Mouse (Mus musculus): ENCODE data around the gene Dact1. TPM values are rescaled to one million over a fixed set of nuclear protein-coding genes. Genes with fewer than 3 reads are reported as not detected.
A peak's percentile ranks its signal among the peaks of the same experiment; 100 is the strongest.

Gene Dact1
- polyA plus RNA-seq, 1 experiment from 2014 or later, result 4.0 TPM

- 51% methylated on average over 8 of the region's 8 CpGs for WGBS
- Histone ChIP-seq H3K4me1 (ENCODE audit: insufficient read depth, low read depth, low read length) (peaks cover 3% of the 10 kb centered on the region; the same call in 1 of the 2 replicates), H3K4me3 (ENCODE audit: low read depth, low read length) (no peak overlapping the region), H3K9me3 (ENCODE audit: low read length) (no peaks in the 10 kb centered on the region), H3K36me3 (ENCODE audit: insufficient read depth, low read length) (no peaks in the 10 kb centered on the region), H3K9ac (replicated peaks; ENCODE audit: low read depth) (no peak overlapping the region), H3K27ac (ENCODE audit: low read length) (no peak overlapping the region), H3K27me3 (replicated peaks; ENCODE audit: insufficient read depth, low read length) (no peaks in the 10 kb centered on the region), H3K4me2 (replicated peaks; ENCODE audit: low read depth, low read length) (no peak overlapping the region)
- ATAC-seq, result no peak
- TF ChIP-seq CTCF (IDR thresholded peaks at IDR 0.05), result no peak
- TF ChIP-seq EP300 (IDR thresholded peaks at IDR 0.05), result no peak
- DNase-seq (ENCODE audit: low spot score), result no peak
These were observed 12.7 kb upstream of the Dact1 start for GRCm38 (mm10) chr12:71296849-71297535.

GRCm38 (mm10) chr12:71310068-71310931, 616 bp downstream of the Dact1 start:
- Histone ChIP-seq H3K4me1 (ENCODE audit: insufficient read depth, low read depth, low read length) (no peaks in the 10 kb centered on the region), H3K4me3 (ENCODE audit: low read depth, low read length) (peak overlapping the region; percentile 75), H3K36me3 (ENCODE audit: insufficient read depth, low read length) (no peaks in the 10 kb centered on the region), H3K9me3 (ENCODE audit: low read length) (no peaks in the 10 kb centered on the region), H3K27me3 (replicated peaks; ENCODE audit: insufficient read depth, low read length) (no peaks in the 10 kb centered on the region), H3K4me2 (replicated peaks; ENCODE audit: low read depth, low read length) (peak overlapping the region; percentile 99), H3K9ac (replicated peaks; ENCODE audit: low read depth) (peak overlapping the region; percentile 50), H3K27ac (ENCODE audit: low read length) (peak overlapping the region; percentile 54; the same call in 1 of the 2 replicates)
- TF ChIP-seq EP300 (IDR thresholded peaks at IDR 0.05) (no peak), CTCF (IDR thresholded peaks at IDR 0.05) (peak; percentile 13; the same call in 1 of the 2 replicates)
- WGBS, result 2% methylated on average over 47 of the region's 56 CpGs
- ATAC-seq (peak; percentile 55), DNase-seq (ENCODE audit: low spot score) (peak; percentile 10)

DNA sequence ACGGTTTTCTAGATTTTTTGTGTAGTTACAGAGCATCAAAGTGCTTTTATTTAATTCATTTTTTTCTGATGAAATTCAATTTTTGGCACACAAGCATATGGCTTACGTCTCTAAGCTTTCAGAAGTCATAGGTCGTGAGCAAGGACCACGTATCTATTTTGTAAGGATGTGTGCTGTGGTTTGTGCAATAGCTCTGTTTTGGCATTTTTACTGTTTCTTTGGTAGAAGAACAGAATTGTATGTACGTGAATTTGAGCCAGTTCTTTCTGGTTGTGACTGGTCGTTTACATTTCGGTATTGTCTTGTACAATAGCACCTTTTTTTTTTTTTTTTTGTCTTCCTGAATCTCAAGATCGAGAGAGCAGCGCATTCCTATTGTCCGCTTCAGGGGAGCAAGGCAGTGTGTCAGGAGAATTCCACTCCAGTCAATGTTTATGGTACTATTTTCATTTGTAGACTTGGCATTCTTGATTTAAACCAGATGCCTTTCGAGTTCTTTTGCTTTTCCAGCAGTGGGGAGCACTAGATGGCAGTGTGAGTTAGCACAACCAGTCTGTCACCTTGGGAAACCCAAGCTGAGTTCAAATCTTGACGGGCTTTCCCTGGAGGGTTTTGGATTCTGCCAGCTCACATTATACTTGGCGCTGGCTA, 1.7 kb downstream of the Dact1 start:
- no peaks in the 10 kb centered on the region for H3K9me3 ChIP-seq (ENCODE audit: low read length)
- no peak overlapping the region for H3K9ac ChIP-seq (replicated peaks; ENCODE audit: low read depth)
- TF ChIP-seq CTCF (IDR thresholded peaks at IDR 0.05) (peak; percentile 70), EP300 (IDR thresholded peaks at IDR 0.05) (peak; percentile 12; the same call in 1 of the 2 replicates)
- DNase-seq (ENCODE audit: low spot score), result peak; percentile 79
- H3K27ac ChIP-seq (ENCODE audit: low read length), result no peak overlapping the region
- peak overlapping the region; percentile 99 for H3K4me2 ChIP-seq (replicated peaks; ENCODE audit: low read depth, low read length)
- 6% methylated on average over 13 of the region's 13 CpGs for WGBS
- peak; percentile 18; the same call in 1 of the 2 replicates for ATAC-seq
- no peaks in the 10 kb centered on the region for H3K36me3 ChIP-seq (ENCODE audit: insufficient read depth, low read length)
- H3K27me3 ChIP-seq (replicated peaks; ENCODE audit: insufficient read depth, low read length), result no peaks in the 10 kb centered on the region
- no peaks in the 10 kb centered on the region for H3K4me1 ChIP-seq (ENCODE audit: insufficient read depth, low read depth, low read length)
- H3K4me3 ChIP-seq (ENCODE audit: low read depth, low read length), result peak overlapping the region; percentile 75; the same call in 1 of the 2 replicates

DNA sequence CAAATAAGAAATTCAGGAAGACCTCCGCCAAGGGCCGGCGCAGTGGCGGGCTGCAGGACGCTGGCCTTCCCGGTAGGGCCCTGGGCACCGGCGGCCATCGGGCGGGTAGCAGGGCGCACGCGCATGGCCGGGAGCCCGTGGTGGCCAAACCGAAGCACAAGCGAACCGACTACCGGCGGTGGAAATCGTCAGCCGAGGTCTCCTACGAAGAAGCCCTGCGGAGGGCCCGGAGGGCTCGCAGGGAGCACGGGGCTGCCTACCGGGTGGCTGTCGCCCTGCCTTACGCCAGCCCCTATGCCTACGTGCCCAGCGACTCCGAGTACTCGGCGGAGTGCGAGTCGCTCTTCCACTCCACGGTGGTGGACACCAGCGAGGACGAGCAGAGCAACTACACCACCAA, 8.6 kb downstream of the Dact1 start:
- no peak overlapping the region for H3K4me2 ChIP-seq (replicated peaks; ENCODE audit: low read depth, low read length)
- H3K4me3 ChIP-seq (ENCODE audit: low read depth, low read length), result no peak overlapping the region
- H3K27me3 ChIP-seq (replicated peaks; ENCODE audit: insufficient read depth, low read length), result no peaks in the 10 kb centered on the region
- no peak for ATAC-seq
- H3K9ac ChIP-seq (replicated peaks; ENCODE audit: low read depth), result no peak overlapping the region
- H3K9me3 ChIP-seq (ENCODE audit: low read length), result 0 out of 2 replicates have a peak, but pooled peaks cover 4% of the 10 kb centered on the region
- 91% methylated on average over 39 of the region's 40 CpGs for WGBS
- H3K4me1 ChIP-seq (ENCODE audit: insufficient read depth, low read depth, low read length), result no peaks in the 10 kb centered on the region
- DNase-seq (ENCODE audit: low spot score), result no peak
- H3K36me3 ChIP-seq (ENCODE audit: insufficient read depth, low read length), result no peaks in the 10 kb centered on the region
- TF ChIP-seq CTCF (IDR thresholded peaks at IDR 0.05), result no peak
- no peak for TF ChIP-seq EP300 (IDR thresholded peaks at IDR 0.05)
- no peak overlapping the region for H3K27ac ChIP-seq (ENCODE audit: low read length)

- TF ChIP-seq CTCF (IDR thresholded peaks at IDR 0.05) (no peak), EP300 (IDR thresholded peaks at IDR 0.05) (no peak)
- Histone ChIP-seq H3K36me3 (ENCODE audit: insufficient read depth, low read length) (no peaks in the 10 kb centered on the region), H3K4me1 (ENCODE audit: insufficient read depth, low read depth, low read length) (no peaks in the 10 kb centered on the region), H3K4me2 (replicated peaks; ENCODE audit: low read depth, low read length) (no peak overlapping the region), H3K4me3 (ENCODE audit: low read depth, low read length) (no peak overlapping the region), H3K27ac (ENCODE audit: low read length) (no peak overlapping the region), H3K27me3 (replicated peaks; ENCODE audit: insufficient read depth, low read length) (no peaks in the 10 kb centered on the region), H3K9me3 (ENCODE audit: low read length) (0 out of 2 replicates have a peak, but pooled peaks cover 4% of the 10 kb centered on the region), H3K9ac (replicated peaks; ENCODE audit: low read depth) (no peak overlapping the region)
- 92% methylated on average over 4 of the region's 4 CpGs for WGBS
- no peak for DNase-seq (ENCODE audit: low spot score)
- no peak for ATAC-seq
These were observed 9.9 kb downstream of the Dact1 start for GRCm38 (mm10) chr12:71319536-71319935.

DNA sequence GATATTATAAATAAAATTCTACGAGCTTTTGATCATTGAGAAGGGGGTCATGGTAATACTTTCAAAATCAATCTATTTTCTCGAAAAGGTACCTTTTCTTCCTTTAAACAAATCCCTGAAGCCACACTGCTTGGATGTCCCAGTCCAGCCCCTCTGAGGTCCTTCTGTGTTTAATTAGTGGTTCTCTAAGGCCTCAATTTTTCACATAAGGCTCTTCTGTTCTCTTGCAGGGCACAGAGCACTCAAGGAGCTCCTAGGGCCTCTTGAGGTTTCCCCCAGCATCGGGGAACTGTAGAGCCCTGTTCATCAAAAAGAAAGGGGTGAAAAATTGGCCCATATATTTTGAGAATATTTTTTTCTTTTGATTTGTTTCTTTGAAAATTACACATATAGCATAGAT, 23.0 kb downstream of the Dact1 start:
- Histone ChIP-seq H3K36me3 (ENCODE audit: insufficient read depth, low read length) (no peaks in the 10 kb centered on the region), H3K9me3 (ENCODE audit: low read length) (no peaks in the 10 kb centered on the region), H3K4me3 (ENCODE audit: low read depth, low read length) (no peak overlapping the region), H3K4me2 (replicated peaks; ENCODE audit: low read depth, low read length) (no peak overlapping the region), H3K27me3 (replicated peaks; ENCODE audit: insufficient read depth, low read length) (no peaks in the 10 kb centered on the region), H3K4me1 (ENCODE audit: insufficient read depth, low read depth, low read length) (no peaks in the 10 kb centered on the region), H3K27ac (ENCODE audit: low read length) (no peak overlapping the region), H3K9ac (replicated peaks; ENCODE audit: low read depth) (no peak overlapping the region)
- no peak for ATAC-seq
- DNase-seq (ENCODE audit: low spot score), result no peak
- no peak for TF ChIP-seq CTCF (IDR thresholded peaks at IDR 0.05)
- no peak for TF ChIP-seq EP300 (IDR thresholded peaks at IDR 0.05)
- WGBS, result 50% methylated on average over 3 of the region's 3 CpGs

Data from lung, postnatal 0 days (tissue).